Mouse (Mus musculus) kidney, postnatal 36 days (tissue): Measurements from ENCODE around the gene Olfr836.
"Not testable (repeated sequence)": the region's sequence is repeated elsewhere in the genome, so short reads cannot be mapped to it uniquely, and the experiment has no call there.

Experiments used
- DNase-seq, 2 experiments: peaks; one replicate each; pipeline ENCODE4 v3.0.0; 2021 to 2022; ENCODE audit warnings: mixed read lengths in 2 of 2

The Olfr836 gene

DNA sequence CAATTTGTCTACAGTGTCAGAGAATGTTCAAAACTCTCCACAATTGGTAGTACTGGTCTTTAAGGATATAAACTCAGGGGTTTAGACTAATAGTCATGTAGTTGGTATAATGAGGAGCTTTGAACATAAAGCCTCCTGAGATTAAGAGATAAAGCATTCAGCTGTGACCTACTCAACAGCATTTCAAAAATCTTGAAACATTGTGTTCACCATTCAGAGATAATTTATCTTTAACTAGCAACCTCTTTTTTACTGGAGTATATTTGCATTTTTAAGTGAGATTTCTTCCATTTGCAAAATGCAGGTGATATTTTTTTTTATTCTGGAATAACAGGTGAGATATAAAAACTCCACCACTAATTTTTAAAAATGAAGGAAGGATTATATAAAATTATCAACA is at the start of gene Olfr836:
Olfr836 (plus strand) TSS at position 301 of the 400 bp plus-strand sequence.
- DNase-seq = no peak

- DNase-seq = no peak
These were observed 35.2 kb upstream of the Olfr836 start for GRCm38 (mm10) chr9:19084986-19085385.

DNA sequence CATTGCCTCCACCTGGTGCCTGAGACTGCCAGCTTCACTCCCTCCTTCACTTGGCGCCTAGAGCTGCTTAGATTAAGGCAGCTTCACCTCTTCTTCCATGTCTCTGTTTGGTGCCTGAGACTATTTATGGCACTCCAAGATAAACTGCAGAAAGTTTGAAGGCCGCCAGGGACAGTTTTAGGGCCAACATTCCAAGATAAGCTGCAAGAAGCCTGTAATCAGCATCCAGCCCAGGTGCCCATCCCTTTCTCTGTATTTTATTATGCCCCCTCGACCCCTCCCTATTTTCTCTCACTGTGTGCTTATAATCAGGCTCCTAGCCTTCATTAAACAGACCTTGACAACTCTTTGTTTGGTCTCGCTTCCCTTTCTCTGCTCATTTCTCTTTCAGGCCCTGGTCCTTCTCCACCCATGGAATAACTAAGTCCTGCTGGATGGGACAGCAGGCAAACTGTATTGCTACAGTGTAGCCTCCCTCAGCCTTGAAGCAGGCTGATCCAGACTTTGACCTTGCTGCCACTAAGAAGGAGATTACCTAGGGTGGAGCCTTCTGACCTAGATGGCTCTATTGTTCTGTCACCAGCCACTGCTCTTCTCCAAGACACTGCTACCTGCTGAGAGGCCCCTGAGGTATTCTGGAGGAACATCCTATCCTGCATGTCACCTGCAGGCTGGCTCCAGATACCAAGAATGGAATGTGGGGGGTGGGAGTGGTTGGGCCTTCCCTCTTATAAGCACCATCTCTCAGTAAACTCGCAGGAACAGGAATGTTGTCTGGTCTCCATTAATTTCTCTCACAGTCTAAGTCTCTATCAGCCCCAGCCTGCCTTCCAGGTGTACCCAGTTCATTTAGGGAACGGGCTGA is 27.1 kb upstream of the Olfr836 start:
- not testable (repeated sequence) for DNase-seq

DNA sequence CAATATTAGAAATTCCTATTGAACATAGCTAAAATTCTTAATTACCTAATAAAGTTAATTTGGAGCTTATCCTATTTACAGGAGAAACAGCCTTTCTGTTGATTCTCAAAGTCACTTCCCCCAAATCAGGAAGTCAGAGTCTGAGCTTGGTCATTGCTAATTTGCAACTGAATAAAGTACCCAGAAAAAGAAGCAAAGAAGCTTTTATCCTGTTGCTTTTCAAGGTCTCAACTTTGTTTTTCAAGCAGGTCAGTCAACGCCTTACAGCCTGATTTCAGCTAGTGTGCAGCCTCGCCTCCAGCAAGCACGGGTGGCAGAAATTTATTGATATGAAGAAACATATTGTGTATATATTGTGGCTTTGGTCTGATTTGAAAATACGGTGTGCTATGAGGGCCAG is 22.9 kb upstream of the Olfr836 start:
- DNase-seq = no peak

- no peak for DNase-seq
These were observed 15.8 kb downstream of the Olfr836 start, which contains the start of gene Olfr837 for GRCm38 (mm10) chr9:19136017-19136416. Gene Olfr837 (plus strand): TSS chr9:19136317.
